Mouse (Mus musculus): ENCODE measurements at regions not wholly inside any gene's neighbourhood (a gene's known extent, or its start where the extent isn't known, plus 50 kb on each side); places are given as distances from the start of the nearest gene placed in this dataset.

DNA sequence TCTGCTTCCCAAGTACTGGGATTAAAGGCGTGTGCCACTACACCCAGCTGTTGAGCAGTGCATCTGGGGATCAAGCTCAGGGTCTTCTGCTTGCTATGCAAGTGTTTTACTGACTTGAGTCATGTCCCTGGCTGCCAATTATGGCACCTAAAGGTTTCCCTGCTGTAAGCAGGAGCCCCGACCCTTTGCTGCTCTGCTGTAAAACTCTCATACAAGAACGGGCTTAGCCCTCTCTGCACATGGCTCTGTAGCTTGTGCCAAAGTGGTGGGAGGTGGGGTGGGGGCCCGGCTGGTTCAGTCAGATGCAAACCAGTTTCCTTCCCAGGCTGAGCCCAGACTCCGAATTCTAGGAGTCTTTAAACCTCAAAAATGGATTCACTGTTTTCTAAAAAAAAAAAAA lies 281.6 kb upstream of the Tbx3 start:
- Histone ChIP-seq H3K36me3 (ENCODE audit: control insufficient read depth, insufficient read depth) (no peaks in the 10 kb centered on the region), H3K27me3 (ENCODE audit: control insufficient read depth, insufficient read depth, insufficient read length) (no peaks in the 10 kb centered on the region), H3K79me3 (ENCODE audit: low read depth) (no peaks in the 10 kb centered on the region), H3K4me3 (ENCODE audit: insufficient read depth, poor library complexity, severe bottlenecking) (no peak overlapping the region), H3K79me2 (ENCODE audit: control insufficient read depth, insufficient read depth) (no peaks in the 10 kb centered on the region), H3ac (ENCODE audit: control insufficient read depth, insufficient read length, low read depth) (no peak overlapping the region)
- TF ChIP-seq MYOG (IDR thresholded peaks at IDR 0.05; ENCODE audit: control insufficient read depth, extremely low read depth, insufficient read length) = no peak
- TF ChIP-seq USF1 (IDR thresholded peaks at IDR 0.05; ENCODE audit: low read depth) = no peak

DNA sequence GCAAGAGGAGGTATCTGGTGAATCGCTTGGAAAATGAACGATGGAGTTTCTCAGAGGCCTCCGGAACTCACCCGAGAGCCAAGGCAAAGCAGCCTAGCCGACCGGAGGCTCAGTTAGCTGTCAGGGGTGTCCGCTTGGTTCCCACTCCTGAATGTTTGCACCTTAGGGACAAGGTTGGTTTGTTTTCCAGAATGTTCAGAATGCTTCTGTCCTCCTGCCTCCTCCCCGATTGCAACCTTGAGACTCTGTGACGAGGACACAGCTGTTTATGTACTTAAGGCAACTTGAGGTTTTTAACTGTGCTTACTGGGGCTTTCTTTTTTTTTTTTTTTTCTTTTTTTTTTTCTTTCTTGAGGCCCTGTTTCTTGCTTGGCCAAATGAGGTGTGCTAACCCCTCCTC lies 281.1 kb upstream of the Tbx3 start:
- Histone ChIP-seq H3ac (ENCODE audit: control insufficient read depth, insufficient read length, low read depth) (no peak overlapping the region), H3K79me3 (ENCODE audit: low read depth) (no peaks in the 10 kb centered on the region), H3K4me3 (ENCODE audit: insufficient read depth, poor library complexity, severe bottlenecking) (no peak overlapping the region), H3K27me3 (ENCODE audit: control insufficient read depth, insufficient read depth, insufficient read length) (no peaks in the 10 kb centered on the region), H3K79me2 (ENCODE audit: control insufficient read depth, insufficient read depth) (no peaks in the 10 kb centered on the region), H3K36me3 (ENCODE audit: control insufficient read depth, insufficient read depth) (no peaks in the 10 kb centered on the region)
- TF ChIP-seq CEBPB (IDR thresholded peaks at IDR 0.05; ENCODE audit: low read depth) (no peak), CTCF (IDR thresholded peaks at IDR 0.05; ENCODE audit: control insufficient read depth, insufficient read depth, insufficient read length) (no peak), MYOG (IDR thresholded peaks at IDR 0.05; ENCODE audit: control insufficient read depth, extremely low read depth, insufficient read length) (no peak), MAX (IDR thresholded peaks at IDR 0.05) (no peak), USF1 (IDR thresholded peaks at IDR 0.05; ENCODE audit: low read depth) (no peak), FOSL1 (IDR thresholded peaks at IDR 0.05; ENCODE audit: insufficient read depth, low read length, poor library complexity, severe bottlenecking) (no peak), MYOD1 (IDR thresholded peaks at IDR 0.05; ENCODE audit: control insufficient read depth, insufficient read length, low read depth) (no peak)

DNA sequence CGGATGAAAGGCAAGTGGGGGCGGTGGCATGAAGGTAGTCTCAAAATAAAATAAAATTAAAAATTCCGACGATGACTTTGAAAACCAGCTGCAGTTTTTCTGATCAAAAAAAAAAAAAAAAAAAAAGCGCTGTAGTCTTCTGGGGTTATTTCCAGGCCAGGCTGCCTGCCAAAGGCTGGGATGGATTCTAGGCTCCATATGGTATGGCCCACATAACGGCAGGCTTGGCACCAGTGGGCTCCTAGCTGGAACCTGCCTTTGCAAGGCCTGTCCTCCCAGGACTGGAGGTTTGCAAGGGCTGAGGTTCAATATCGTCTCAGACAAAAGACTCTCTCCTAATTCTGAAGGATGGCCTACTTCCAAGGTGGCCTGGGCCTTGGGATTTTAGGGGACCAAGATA lies 280.6 kb upstream of the Tbx3 start:
- Histone ChIP-seq H3K4me3 (ENCODE audit: insufficient read depth, poor library complexity, severe bottlenecking) (no peak overlapping the region), H3ac (ENCODE audit: control insufficient read depth, insufficient read length, low read depth) (no peak overlapping the region), H3K79me2 (ENCODE audit: control insufficient read depth, insufficient read depth) (no peaks in the 10 kb centered on the region), H3K27me3 (ENCODE audit: control insufficient read depth, insufficient read depth, insufficient read length) (no peaks in the 10 kb centered on the region), H3K79me3 (ENCODE audit: low read depth) (no peaks in the 10 kb centered on the region), H3K36me3 (ENCODE audit: control insufficient read depth, insufficient read depth) (no peaks in the 10 kb centered on the region)
- no peak for TF ChIP-seq CEBPB (IDR thresholded peaks at IDR 0.05; ENCODE audit: low read depth)
- no peak for TF ChIP-seq MYOD1 (IDR thresholded peaks at IDR 0.05; ENCODE audit: control insufficient read depth, insufficient read length, low read depth)
- no peak for TF ChIP-seq CTCF (IDR thresholded peaks at IDR 0.05; ENCODE audit: control insufficient read depth, insufficient read depth, insufficient read length)
- no peak for TF ChIP-seq USF1 (IDR thresholded peaks at IDR 0.05; ENCODE audit: low read depth)
- no peak for TF ChIP-seq FOSL1 (IDR thresholded peaks at IDR 0.05; ENCODE audit: insufficient read depth, low read length, poor library complexity, severe bottlenecking)

DNA sequence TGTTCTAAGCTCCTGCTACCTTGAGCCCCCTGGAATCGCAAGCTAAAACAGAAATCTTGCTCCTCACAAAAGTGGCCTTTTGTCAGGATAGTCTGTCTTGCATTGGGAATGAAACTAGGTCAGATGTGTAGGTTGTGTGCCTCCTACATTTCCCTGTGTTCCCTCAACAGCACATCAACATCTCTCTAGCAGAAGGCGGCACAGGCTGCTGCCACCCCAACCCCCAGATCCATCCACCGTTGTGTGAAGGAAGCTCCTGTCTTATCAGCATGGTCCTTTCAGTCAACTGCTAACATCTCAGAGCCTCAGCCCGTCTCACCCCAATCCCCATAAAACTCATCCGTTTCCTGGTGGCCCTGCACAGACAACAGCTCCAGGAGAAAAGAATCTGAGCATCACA lies 272.0 kb upstream of the Tbx3 start:
- no peaks in the 10 kb centered on the region for H3K36me3 ChIP-seq (ENCODE audit: control insufficient read depth, insufficient read depth)
- H3ac ChIP-seq (ENCODE audit: control insufficient read depth, insufficient read length, low read depth) = no peak overlapping the region
- H3K79me3 ChIP-seq (ENCODE audit: low read depth) = no peaks in the 10 kb centered on the region
- TF ChIP-seq USF1 (IDR thresholded peaks at IDR 0.05; ENCODE audit: low read depth) = no peak
- TF ChIP-seq FOSL1 (IDR thresholded peaks at IDR 0.05; ENCODE audit: insufficient read depth, low read length, poor library complexity, severe bottlenecking) = no peak
- no peak for TF ChIP-seq MYOD1 (IDR thresholded peaks at IDR 0.05; ENCODE audit: control insufficient read depth, insufficient read length, low read depth)
- TF ChIP-seq MYOG (IDR thresholded peaks at IDR 0.05; ENCODE audit: control insufficient read depth, extremely low read depth, insufficient read length) = no peak
- no peak for TF ChIP-seq CTCF (IDR thresholded peaks at IDR 0.05; ENCODE audit: control insufficient read depth, insufficient read depth, insufficient read length)
- TF ChIP-seq CEBPB (IDR thresholded peaks at IDR 0.05; ENCODE audit: low read depth) = no peak
- TF ChIP-seq MAX (IDR thresholded peaks at IDR 0.05) = no peak
- no peaks in the 10 kb centered on the region for H3K79me2 ChIP-seq (ENCODE audit: control insufficient read depth, insufficient read depth)
- no peaks in the 10 kb centered on the region for H3K27me3 ChIP-seq (ENCODE audit: control insufficient read depth, insufficient read depth, insufficient read length)
- no peak overlapping the region for H3K4me3 ChIP-seq (ENCODE audit: insufficient read depth, poor library complexity, severe bottlenecking)

DNA sequence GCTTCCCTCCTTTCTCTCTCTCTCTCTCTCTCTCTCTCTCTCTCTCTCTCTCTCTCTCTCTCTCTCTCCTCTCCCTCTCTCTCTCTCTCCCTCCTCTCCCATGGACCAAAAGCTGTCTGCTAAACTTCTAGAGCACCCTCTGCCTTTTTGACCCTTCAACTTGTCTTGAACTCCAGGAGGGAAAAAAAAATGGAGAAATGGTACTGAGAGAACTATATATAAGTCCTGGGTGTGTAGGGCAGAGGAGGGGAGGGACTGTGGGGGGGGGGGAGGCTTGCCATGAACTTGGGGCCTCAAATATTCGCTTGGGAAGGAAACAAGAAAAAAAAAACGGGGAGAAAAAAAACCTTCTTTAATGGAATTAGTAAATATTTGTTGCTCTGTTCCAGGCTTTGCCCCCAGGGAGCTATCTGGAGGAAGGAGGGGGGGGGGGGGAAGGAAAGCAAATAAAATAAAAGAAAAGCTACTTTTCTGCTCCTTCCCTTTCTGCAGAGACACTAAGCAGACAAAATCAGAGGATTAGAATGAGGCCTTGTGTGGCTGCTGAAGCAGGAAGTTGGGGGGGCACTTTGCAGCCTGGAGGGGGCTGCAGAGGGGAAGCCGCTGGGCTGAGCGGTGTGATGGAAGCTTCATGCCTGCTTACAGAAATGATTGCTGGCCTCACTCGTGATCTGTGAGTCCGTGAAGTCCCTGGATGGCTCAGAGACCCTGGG lies 270.1 kb upstream of the Tbx3 start:
- Histone ChIP-seq H3K79me3 (ENCODE audit: low read depth) (no peaks in the 10 kb centered on the region), H3K79me2 (ENCODE audit: control insufficient read depth, insufficient read depth) (no peaks in the 10 kb centered on the region), H3K36me3 (ENCODE audit: control insufficient read depth, insufficient read depth) (no peaks in the 10 kb centered on the region), H3ac (ENCODE audit: control insufficient read depth, insufficient read length, low read depth) (no peak overlapping the region), H3K4me3 (ENCODE audit: insufficient read depth, poor library complexity, severe bottlenecking) (no peak overlapping the region), H3K27me3 (ENCODE audit: control insufficient read depth, insufficient read depth, insufficient read length) (no peaks in the 10 kb centered on the region)
- TF ChIP-seq CTCF (IDR thresholded peaks at IDR 0.05; ENCODE audit: control insufficient read depth, insufficient read depth, insufficient read length) (no peak), FOSL1 (IDR thresholded peaks at IDR 0.05; ENCODE audit: insufficient read depth, low read length, poor library complexity, severe bottlenecking) (no peak), USF1 (IDR thresholded peaks at IDR 0.05; ENCODE audit: low read depth) (no peak), MAX (IDR thresholded peaks at IDR 0.05) (no peak), MYOG (IDR thresholded peaks at IDR 0.05; ENCODE audit: control insufficient read depth, extremely low read depth, insufficient read length) (no peak), MYOD1 (IDR thresholded peaks at IDR 0.05; ENCODE audit: control insufficient read depth, insufficient read length, low read depth) (no peak), CEBPB (IDR thresholded peaks at IDR 0.05; ENCODE audit: low read depth) (no peak)

DNA sequence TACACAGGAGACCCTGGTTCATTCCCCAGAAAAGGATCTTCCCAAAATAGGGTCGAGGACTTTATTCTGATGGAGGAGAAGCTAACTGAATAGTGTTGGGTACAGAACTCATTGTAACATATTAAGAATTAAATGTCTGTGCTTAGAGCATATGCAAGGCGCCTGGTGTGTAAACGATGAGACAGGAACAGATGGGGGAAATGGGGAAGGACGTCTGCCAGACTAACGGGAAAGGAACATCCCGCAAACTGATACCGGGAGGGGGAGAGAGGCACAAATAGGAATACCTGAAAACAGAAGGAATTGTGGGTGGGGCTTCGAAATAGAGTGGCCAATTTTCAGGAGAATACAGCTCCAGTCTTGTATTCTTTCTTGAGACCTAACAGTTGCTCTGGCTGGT lies 268.6 kb upstream of the Tbx3 start:
- Histone ChIP-seq H3K79me3 (ENCODE audit: low read depth) (no peaks in the 10 kb centered on the region), H3K4me3 (ENCODE audit: insufficient read depth, poor library complexity, severe bottlenecking) (no peak overlapping the region), H3K36me3 (ENCODE audit: control insufficient read depth, insufficient read depth) (no peaks in the 10 kb centered on the region), H3K79me2 (ENCODE audit: control insufficient read depth, insufficient read depth) (no peaks in the 10 kb centered on the region), H3K27me3 (ENCODE audit: control insufficient read depth, insufficient read depth, insufficient read length) (no peaks in the 10 kb centered on the region), H3ac (ENCODE audit: control insufficient read depth, insufficient read length, low read depth) (no peak overlapping the region)
- no peak for TF ChIP-seq CTCF (IDR thresholded peaks at IDR 0.05; ENCODE audit: control insufficient read depth, insufficient read depth, insufficient read length)
- no peak for TF ChIP-seq MYOD1 (IDR thresholded peaks at IDR 0.05; ENCODE audit: control insufficient read depth, insufficient read length, low read depth)
- no peak for TF ChIP-seq MAX (IDR thresholded peaks at IDR 0.05)
- no peak for TF ChIP-seq FOSL1 (IDR thresholded peaks at IDR 0.05; ENCODE audit: insufficient read depth, low read length, poor library complexity, severe bottlenecking)
- TF ChIP-seq USF1 (IDR thresholded peaks at IDR 0.05; ENCODE audit: low read depth) = no peak
- TF ChIP-seq MYOG (IDR thresholded peaks at IDR 0.05; ENCODE audit: control insufficient read depth, extremely low read depth, insufficient read length) = no peak
- no peak for TF ChIP-seq CEBPB (IDR thresholded peaks at IDR 0.05; ENCODE audit: low read depth)
